Mouse (Mus musculus): ENCODE results near the gene Cdc42se1.

- TF ChIP-seq POLR2A (IDR thresholded peaks at IDR 0.05; ENCODE audit: insufficient read depth, low read depth, low read length), result no peak
- TF ChIP-seq CTCF (IDR thresholded peaks at IDR 0.05; ENCODE audit: insufficient read depth, low read depth, low read length), result no peak
These were observed 28.4 kb upstream of the Cdc42se1 start for GRCm38 (mm10) chr3:95200132-95200531.
